Comparison of ENCODE assay signal across 18 mouse cellular contexts in genomic region chr13:81831838-81832237, GRCm38 (mm10). TPM values are rescaled to one million over a fixed set of nuclear protein-coding genes. Genes with fewer than 3 reads are reported as not detected.
DNase-seq lines count a peak whose midpoint lies in the region; ATAC-seq and TF ChIP-seq lines count a peak whose summit lies in the region.
"Had no signal": no experiment of that assay in that cellular context is flagged by ENCODE, and none has a peak within 500 bp of the region (broad histone marks: within the 10 kb centered on the region; RNA-seq: fewer than 3 reads in every experiment).

No protein-coding gene starts in this region.

- WGBS in heart, embryonic 12.5 days = 82% methylated on average over 7 of the region's 7 CpGs
- whole genome bisulfite sequencing in midbrain, embryonic 15.5 days = 85% methylated on average over 7 of the region's 7 CpGs
- 85% methylated on average over 7 of the region's 7 CpGs for WGBS in midbrain, postnatal 0 days

- ATAC-seq in heart, embryonic 12.5 days (ENCODE audit: insufficient number of reproducible peaks, low FRiP score) = no peak
- ATAC-seq in midbrain, embryonic 15.5 days (replicated peaks) = peak; percentile 44; the same call in 1 of the 2 replicates
- ATAC-seq in midbrain, postnatal 0 days (ENCODE audit: low FRiP score) = no peak
- no peak for ATAC-seq in megakaryocyte-erythroid progenitor cell, adult 5-6 weeks (replicated peaks; ENCODE audit: low FRiP score, low TSS enrichment, poor library complexity, severe bottlenecking)
- ATAC-seq: forebrain, embryonic 13.5 days; forebrain, embryonic 15.5 days; forebrain, postnatal 0 days had no signal

- no peaks in the 10 kb centered on the region for H3K36me3 ChIP-seq in heart, embryonic 12.5 days
- H3K36me3 ChIP-seq in midbrain, embryonic 15.5 days (replicated peaks) = no peaks in the 10 kb centered on the region
- H3K36me3 ChIP-seq in midbrain, postnatal 0 days (ENCODE audit: insufficient read depth, low read length) = no peaks in the 10 kb centered on the region
- H3K36me3 ChIP-seq: embryonic facial prominence, embryonic 10.5 days; embryonic facial prominence, embryonic 12.5 days; forebrain, embryonic 15.5 days had no signal

- TF ChIP-seq CTCF in midbrain, postnatal 0 days (IDR thresholded peaks at IDR 0.05) = no peak

- no peak overlapping the region for H3K9ac ChIP-seq in heart, embryonic 12.5 days
- no peak overlapping the region for H3K9ac ChIP-seq in midbrain, embryonic 15.5 days
- H3K9ac ChIP-seq in midbrain, postnatal 0 days (replicated peaks; ENCODE audit: low read length, poor library complexity, severe bottlenecking) = no peak overlapping the region
- H3K9ac ChIP-seq: embryonic facial prominence, embryonic 12.5 days; forebrain, embryonic 13.5 days; forebrain, embryonic 15.5 days; forebrain, postnatal 0 days had no signal

- no peaks in the 10 kb centered on the region for H3K4me1 ChIP-seq in heart, embryonic 12.5 days (replicated peaks)
- no peaks in the 10 kb centered on the region for H3K4me1 ChIP-seq in midbrain, embryonic 15.5 days
- no peaks in the 10 kb centered on the region for H3K4me1 ChIP-seq in midbrain, postnatal 0 days (ENCODE audit: insufficient read depth, low read length)
- H3K4me1 ChIP-seq: embryonic facial prominence, embryonic 12.5 days had no signal

- no peak overlapping the region for H3K27ac ChIP-seq in heart, embryonic 12.5 days (ENCODE audit: poor library complexity, severe bottlenecking)
- H3K27ac ChIP-seq in midbrain, embryonic 15.5 days = no peak overlapping the region
- no peak overlapping the region for H3K27ac ChIP-seq in midbrain, postnatal 0 days (ENCODE audit: low read depth, low read length)
- H3K27ac ChIP-seq: embryonic facial prominence, embryonic 10.5 days; embryonic facial prominence, embryonic 12.5 days; forebrain, embryonic 13.5 days; forebrain, embryonic 15.5 days had no signal

- H3K4me2 ChIP-seq in heart, embryonic 12.5 days = no peak overlapping the region
- H3K4me2 ChIP-seq in midbrain, embryonic 15.5 days = no peak overlapping the region
- H3K4me2 ChIP-seq in midbrain, postnatal 0 days (ENCODE audit: low read depth, low read length, poor library complexity, severe bottlenecking) = no peak overlapping the region
- H3K4me2 ChIP-seq: embryonic facial prominence, embryonic 12.5 days; forebrain, embryonic 13.5 days; forebrain, embryonic 15.5 days had no signal

- H3K9me3 ChIP-seq in heart, embryonic 12.5 days (replicated peaks) = no peaks in the 10 kb centered on the region
- H3K9me3 ChIP-seq in midbrain, embryonic 15.5 days = no peaks in the 10 kb centered on the region
- no peaks in the 10 kb centered on the region for H3K9me3 ChIP-seq in midbrain, postnatal 0 days (ENCODE audit: low read length)
- H3K9me3 ChIP-seq: embryonic facial prominence, embryonic 10.5 days; embryonic facial prominence, embryonic 12.5 days; forebrain, embryonic 13.5 days; forebrain, embryonic 15.5 days had no signal

- no peak overlapping the region for H3K4me3 ChIP-seq in heart, embryonic 12.5 days
- no peak overlapping the region for H3K4me3 ChIP-seq in midbrain, embryonic 15.5 days
- no peak overlapping the region for H3K4me3 ChIP-seq in midbrain, postnatal 0 days (ENCODE audit: low read depth, low read length)
- H3K4me3 ChIP-seq: embryonic facial prominence, embryonic 10.5 days; embryonic facial prominence, embryonic 12.5 days; forebrain, embryonic 13.5 days; forebrain, embryonic 15.5 days had no signal

- DNase-seq in heart, adult 11 months = peak; percentile 34
- no peak for DNase-seq in midbrain, postnatal 0 days (ENCODE audit: low spot score)
- DNase-seq: adrenal gland, adult 2 months; adrenal gland, postnatal 10 days; adrenal gland, postnatal 25 days; cerebellum, adult 11-12 months; cerebellum, adult 2 months; cerebellum, adult 9-10 months; cerebellum, postnatal 10 days; cerebellum, postnatal 25 days; forebrain, postnatal 0 days had no signal

- no peaks in the 10 kb centered on the region for H3K27me3 ChIP-seq in heart, embryonic 12.5 days (replicated peaks)
- H3K27me3 ChIP-seq in midbrain, embryonic 15.5 days (replicated peaks) = no peaks in the 10 kb centered on the region
- H3K27me3 ChIP-seq in midbrain, postnatal 0 days (ENCODE audit: insufficient read depth, low read length) = no peaks in the 10 kb centered on the region
- H3K27me3 ChIP-seq: embryonic facial prominence, embryonic 12.5 days; forebrain, embryonic 13.5 days; forebrain, embryonic 15.5 days had no signal

RNA-seq across cellular contexts. Expression of gene Cetn3, which starts 49.0 kb away (rescaled TPM):
- polyA plus RNA-seq in heart, embryonic 12.5 days (2016; fragmentation: Nextera tagmentation; extraction: Ambion mirVana) = 231 TPM in 2 replicates
- 184 and 196 TPM in 2 replicates for polyA plus RNA-seq in midbrain, embryonic 15.5 days (2015; fragmentation: Nextera tagmentation; extraction: Ambion mirVana)
- total RNA-seq in midbrain, postnatal 0 days (2014; rRNA removed) = 58.3 and 92.6 TPM in 2 replicates
- 322 and 326 TPM in 2 replicates for polyA plus RNA-seq in midbrain, postnatal 0 days (2015; fragmentation: Nextera tagmentation; extraction: Ambion mirVana)
- total RNA-seq in megakaryocyte-erythroid progenitor cell, adult 5-6 weeks (2014; fragmentation: Nextera tagmentation) = 164 and 207 TPM in 2 replicates
- total RNA-seq in megakaryocyte-erythroid progenitor cell, adult 5-6 weeks (2017) = 401 and 724 TPM in 2 replicates
